Mouse (Mus musculus): Measurements from ENCODE around the gene 1810010D01Rik. TPM values are rescaled to one million over a fixed set of nuclear protein-coding genes. Genes with fewer than 3 reads are reported as not detected.

Gene 1810010D01Rik
- polyA plus RNA-seq, 1 experiment from 2014 or later: not detected

GRCm38 (mm10) chr7:145198223-145198714 is 9.7 kb downstream of the 1810010D01Rik start:
- Histone ChIP-seq H3K4me3 (ENCODE audit: low read length) (no peak overlapping the region), H3K27ac (ENCODE audit: low read depth, low read length) (no peak overlapping the region), H3K27me3 (replicated peaks; ENCODE audit: control insufficient read depth, insufficient read depth, low read length) (no peaks in the 10 kb centered on the region), H3K36me3 (ENCODE audit: control insufficient read depth, insufficient read depth, low read length) (no peaks in the 10 kb centered on the region), H3K4me1 (ENCODE audit: control insufficient read depth, insufficient read depth, low read depth, low read length) (peaks cover 15% of the 10 kb centered on the region), H3K9ac (ENCODE audit: low read depth, low read length) (no peak overlapping the region), H3K9me3 (ENCODE audit: control insufficient read depth, low read length) (no peaks in the 10 kb centered on the region), H3K4me2 (ENCODE audit: low read length) (no peak overlapping the region)
- 65% methylated on average over 4 of the region's 4 CpGs for WGBS
- no peak for ATAC-seq

DNA sequence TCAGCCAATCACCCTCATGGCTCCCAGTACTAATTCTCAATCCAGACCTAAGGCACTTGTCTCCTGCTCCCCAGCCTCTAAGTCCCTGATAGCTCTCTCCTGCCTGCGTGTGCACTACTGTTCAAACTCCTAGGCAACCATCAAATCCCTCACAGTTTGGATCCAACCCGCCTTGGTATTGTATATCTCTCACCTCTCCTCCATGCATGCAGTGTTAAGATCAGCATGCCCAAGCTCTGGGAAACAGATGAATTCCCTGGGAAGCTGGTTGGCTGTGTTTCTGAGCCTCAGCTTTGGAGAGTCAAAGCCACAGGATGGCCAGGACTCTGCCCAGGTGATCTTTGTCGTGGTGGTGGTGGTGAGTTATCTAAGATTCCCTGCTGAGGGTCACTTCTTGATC is 10.2 kb downstream of the 1810010D01Rik start:
- H3K4me2 ChIP-seq (ENCODE audit: low read length): no peak overlapping the region
- WGBS: 54% methylated on average over 3 of the region's 3 CpGs
- no peak overlapping the region for H3K4me3 ChIP-seq (ENCODE audit: low read length)
- H3K27me3 ChIP-seq (replicated peaks; ENCODE audit: control insufficient read depth, insufficient read depth, low read length): no peaks in the 10 kb centered on the region
- H3K4me1 ChIP-seq (ENCODE audit: control insufficient read depth, insufficient read depth, low read depth, low read length): peaks cover 15% of the 10 kb centered on the region
- no peak overlapping the region for H3K27ac ChIP-seq (ENCODE audit: low read depth, low read length)
- H3K9ac ChIP-seq (ENCODE audit: low read depth, low read length): no peak overlapping the region
- H3K36me3 ChIP-seq (ENCODE audit: control insufficient read depth, insufficient read depth, low read length): no peaks in the 10 kb centered on the region
- no peaks in the 10 kb centered on the region for H3K9me3 ChIP-seq (ENCODE audit: control insufficient read depth, low read length)
- no peak for ATAC-seq

DNA sequence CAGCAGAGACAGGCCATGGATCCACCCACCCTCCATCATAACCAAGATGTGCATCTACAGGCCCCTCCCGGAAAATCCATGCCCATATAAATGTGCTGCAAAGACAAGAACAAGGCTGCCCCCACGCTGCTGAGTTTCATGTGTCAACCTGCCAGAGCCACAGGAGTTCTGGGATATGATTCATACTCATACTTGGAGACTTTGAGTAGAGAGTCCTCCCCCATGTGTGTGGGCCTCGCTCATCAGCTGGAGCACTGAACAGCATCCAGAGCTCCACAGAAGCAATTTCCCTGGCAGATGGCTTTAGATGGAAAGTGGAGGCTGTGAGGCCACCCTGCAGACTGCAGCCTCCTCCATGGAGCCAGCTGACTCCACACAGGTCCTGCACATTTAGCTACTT is 10.9 kb downstream of the 1810010D01Rik start:
- 68% methylated on average over 3 of the region's 3 CpGs for WGBS
- H3K36me3 ChIP-seq (ENCODE audit: control insufficient read depth, insufficient read depth, low read length): no peaks in the 10 kb centered on the region
- no peaks in the 10 kb centered on the region for H3K9me3 ChIP-seq (ENCODE audit: control insufficient read depth, low read length)
- H3K27me3 ChIP-seq (replicated peaks; ENCODE audit: control insufficient read depth, insufficient read depth, low read length): no peaks in the 10 kb centered on the region
- ATAC-seq: no peak
- no peak overlapping the region for H3K4me3 ChIP-seq (ENCODE audit: low read length)
- no peak overlapping the region for H3K27ac ChIP-seq (ENCODE audit: low read depth, low read length)
- no peak overlapping the region for H3K4me2 ChIP-seq (ENCODE audit: low read length)
- H3K4me1 ChIP-seq (ENCODE audit: control insufficient read depth, insufficient read depth, low read depth, low read length): peaks cover 15% of the 10 kb centered on the region
- no peak overlapping the region for H3K9ac ChIP-seq (ENCODE audit: low read depth, low read length)

DNA sequence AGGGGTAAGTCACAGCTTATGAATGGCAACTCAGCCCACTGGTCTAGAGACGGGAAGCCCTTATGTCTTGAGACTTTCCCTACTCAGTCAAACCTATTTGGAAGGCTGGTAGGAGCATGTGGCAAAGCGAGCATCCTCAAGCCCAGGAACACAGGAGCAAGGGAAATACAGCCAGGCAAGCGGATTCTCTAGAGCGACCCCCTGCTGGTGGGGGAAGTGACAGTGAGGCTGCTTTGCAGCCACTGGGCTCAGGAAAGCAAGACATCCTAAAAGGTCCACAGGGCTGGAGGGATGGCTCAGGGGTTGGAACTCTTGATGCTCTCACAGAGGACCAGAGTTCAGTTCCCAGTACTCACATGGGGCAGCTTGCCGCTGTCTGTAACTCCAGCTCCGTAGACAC is 11.6 kb downstream of the 1810010D01Rik start:
- Histone ChIP-seq H3K4me2 (ENCODE audit: low read length) (no peak overlapping the region), H3K27ac (ENCODE audit: low read depth, low read length) (no peak overlapping the region), H3K4me1 (ENCODE audit: control insufficient read depth, insufficient read depth, low read depth, low read length) (peaks cover 15% of the 10 kb centered on the region), H3K27me3 (replicated peaks; ENCODE audit: control insufficient read depth, insufficient read depth, low read length) (no peaks in the 10 kb centered on the region), H3K4me3 (ENCODE audit: low read length) (no peak overlapping the region), H3K9me3 (ENCODE audit: control insufficient read depth, low read length) (no peaks in the 10 kb centered on the region), H3K9ac (ENCODE audit: low read depth, low read length) (no peak overlapping the region), H3K36me3 (ENCODE audit: control insufficient read depth, insufficient read depth, low read length) (no peaks in the 10 kb centered on the region)
- ATAC-seq: no peak
- WGBS: 79% methylated on average over 6 of the region's 6 CpGs

GRCm38 (mm10) chr7:145195186-145195927 is 12.6 kb downstream of the 1810010D01Rik start:
- 45% methylated on average over 5 of the region's 5 CpGs for WGBS
- H3K4me2 ChIP-seq (ENCODE audit: low read length): no peak overlapping the region
- peak; percentile 67; the same call in 1 of the 2 replicates for ATAC-seq

GRCm38 (mm10) chr7:145194455-145195161 is 13.3 kb downstream of the 1810010D01Rik start:
- Histone ChIP-seq H3K4me1 (ENCODE audit: control insufficient read depth, insufficient read depth, low read depth, low read length) (peaks cover 15% of the 10 kb centered on the region), H3K9me3 (ENCODE audit: control insufficient read depth, low read length) (no peaks in the 10 kb centered on the region), H3K9ac (ENCODE audit: low read depth, low read length) (no peak overlapping the region), H3K4me3 (ENCODE audit: low read length) (no peak overlapping the region), H3K4me2 (ENCODE audit: low read length) (no peak overlapping the region), H3K36me3 (ENCODE audit: control insufficient read depth, insufficient read depth, low read length) (no peaks in the 10 kb centered on the region), H3K27ac (ENCODE audit: low read depth, low read length) (no peak overlapping the region), H3K27me3 (replicated peaks; ENCODE audit: control insufficient read depth, insufficient read depth, low read length) (no peaks in the 10 kb centered on the region)
- ATAC-seq: peak; percentile 68
- 70% methylated on average over 3 of the region's 3 CpGs for WGBS

More at GRCm38 (mm10) chr7:145195186-145195927, 12.6 kb downstream of the 1810010D01Rik start:
- no peak overlapping the region for H3K9ac ChIP-seq (ENCODE audit: low read depth, low read length)
- no peaks in the 10 kb centered on the region for H3K9me3 ChIP-seq (ENCODE audit: control insufficient read depth, low read length)
- no peaks in the 10 kb centered on the region for H3K36me3 ChIP-seq (ENCODE audit: control insufficient read depth, insufficient read depth, low read length)
- H3K27me3 ChIP-seq (replicated peaks; ENCODE audit: control insufficient read depth, insufficient read depth, low read length): no peaks in the 10 kb centered on the region
- H3K27ac ChIP-seq (ENCODE audit: low read depth, low read length): no peak overlapping the region
- peaks cover 15% of the 10 kb centered on the region for H3K4me1 ChIP-seq (ENCODE audit: control insufficient read depth, insufficient read depth, low read depth, low read length)
- H3K4me3 ChIP-seq (ENCODE audit: low read length): no peak overlapping the region

GRCm38 (mm10) chr7:145192836-145193235 is 15.1 kb downstream of the 1810010D01Rik start:
- ATAC-seq: no peak
- 79% methylated on average over 6 of the region's 6 CpGs for WGBS

DNA sequence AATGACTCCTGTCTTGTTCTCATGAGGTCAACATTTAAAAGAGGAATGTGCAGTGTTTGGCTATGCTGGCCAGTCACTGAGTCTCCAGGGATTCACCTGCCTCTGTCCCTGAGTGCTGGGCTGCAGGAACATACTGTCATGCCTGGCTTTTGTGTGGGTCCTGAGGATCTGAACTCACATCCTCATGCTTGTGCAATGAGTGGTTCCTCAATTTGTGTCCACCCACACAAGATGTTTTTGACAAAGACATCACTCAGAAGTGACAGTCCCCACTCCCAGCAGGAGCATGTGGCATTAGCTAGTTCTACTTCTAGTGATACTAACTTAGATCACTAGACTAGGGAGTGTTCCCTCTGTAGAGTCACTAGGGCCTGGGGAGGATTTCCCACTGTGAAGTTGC is 17.4 kb downstream of the 1810010D01Rik start:
- Histone ChIP-seq H3K9me3 (ENCODE audit: control insufficient read depth, low read length) (no peaks in the 10 kb centered on the region), H3K27ac (ENCODE audit: low read depth, low read length) (no peak overlapping the region), H3K27me3 (replicated peaks; ENCODE audit: control insufficient read depth, insufficient read depth, low read length) (no peaks in the 10 kb centered on the region), H3K4me3 (ENCODE audit: low read length) (no peak overlapping the region), H3K9ac (ENCODE audit: low read depth, low read length) (no peak overlapping the region), H3K4me2 (ENCODE audit: low read length) (no peak overlapping the region), H3K36me3 (ENCODE audit: control insufficient read depth, insufficient read depth, low read length) (no peaks in the 10 kb centered on the region), H3K4me1 (ENCODE audit: control insufficient read depth, insufficient read depth, low read depth, low read length) (peaks cover 14% of the 10 kb centered on the region)
- no peak for ATAC-seq

More at GRCm38 (mm10) chr7:145192836-145193235, 15.1 kb downstream of the 1810010D01Rik start:
- Histone ChIP-seq H3K9ac (ENCODE audit: low read depth, low read length) (no peak overlapping the region), H3K27ac (ENCODE audit: low read depth, low read length) (no peak overlapping the region), H3K9me3 (ENCODE audit: control insufficient read depth, low read length) (no peaks in the 10 kb centered on the region), H3K4me2 (ENCODE audit: low read length) (no peak overlapping the region), H3K27me3 (replicated peaks; ENCODE audit: control insufficient read depth, insufficient read depth, low read length) (no peaks in the 10 kb centered on the region), H3K4me3 (ENCODE audit: low read length) (no peak overlapping the region), H3K4me1 (ENCODE audit: control insufficient read depth, insufficient read depth, low read depth, low read length) (peaks cover 15% of the 10 kb centered on the region), H3K36me3 (ENCODE audit: control insufficient read depth, insufficient read depth, low read length) (no peaks in the 10 kb centered on the region)

- H3K4me1 ChIP-seq (ENCODE audit: control insufficient read depth, insufficient read depth, low read depth, low read length): peaks cover 3% of the 10 kb centered on the region
- no peak overlapping the region for H3K27ac ChIP-seq (ENCODE audit: low read depth, low read length)
- H3K9ac ChIP-seq (ENCODE audit: low read depth, low read length): no peak overlapping the region
- ATAC-seq: no peak
- no peak overlapping the region for H3K4me3 ChIP-seq (ENCODE audit: low read length)
- no peaks in the 10 kb centered on the region for H3K36me3 ChIP-seq (ENCODE audit: control insufficient read depth, insufficient read depth, low read length)
- H3K27me3 ChIP-seq (replicated peaks; ENCODE audit: control insufficient read depth, insufficient read depth, low read length): no peaks in the 10 kb centered on the region
- H3K4me2 ChIP-seq (ENCODE audit: low read length): no peak overlapping the region
- WGBS: 47% methylated on average over 8 of the region's 8 CpGs
- no peaks in the 10 kb centered on the region for H3K9me3 ChIP-seq (ENCODE audit: control insufficient read depth, low read length)
These were observed 18.6 kb downstream of the 1810010D01Rik start for GRCm38 (mm10) chr7:145189342-145189741.
